Mouse (Mus musculus) liver, adult 2 months (tissue): ENCODE results near the gene Mansc4.

ENCODE experiments used
- CTCF ChIP-seq: fragments of 200-500 bp; IDR thresholded peaks from 2 replicates; pipeline ENCODE4 v1.5.1; 2011; ENCODE audit warnings: low read depth, low read length, control low read depth
- POLR2A ChIP-seq: fragments of 200-500 bp; IDR thresholded peaks from 2 replicates; pipeline ENCODE4 v1.6.1; 2011; ENCODE audit warnings: low read length, control low read depth; ENCODE audit not compliant: insufficient read depth; ENCODE audit errors: extremely low read depth

DNA sequence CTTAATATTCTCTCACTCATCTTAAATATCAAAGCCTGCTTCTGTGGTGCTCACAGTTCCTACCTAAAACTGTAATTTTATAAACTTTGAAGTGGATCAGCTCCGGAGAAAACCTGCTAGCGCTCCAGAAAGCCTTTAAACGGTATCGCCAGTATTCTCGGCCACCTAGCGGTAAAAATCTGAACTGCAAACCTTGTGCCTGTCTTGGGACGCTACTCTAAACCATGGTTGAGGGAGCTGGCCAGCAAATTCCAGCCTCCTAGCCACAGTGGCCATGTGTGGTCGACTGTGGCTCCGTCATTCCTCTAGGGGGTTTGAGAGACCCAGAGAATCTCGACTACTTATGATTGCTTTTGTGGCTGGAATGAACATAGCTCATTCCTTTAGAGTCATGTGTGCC lies 29.7 kb upstream of the Mansc4 start:
- TF ChIP-seq CTCF (peak; percentile 64), POLR2A (no peak)
